Mouse (Mus musculus) ZHBTc4 (cell line): ENCODE measurements around the gene Lbp.
A peak's percentile ranks its signal among the peaks of the same experiment; 100 is the strongest.

Experiments
- DNase-seq: peaks from one replicate; pipeline ENCODE4 v3.0.0-alpha.2; 2011; ENCODE audit warnings: low read depth, low spot score

Gene Lbp

DNA sequence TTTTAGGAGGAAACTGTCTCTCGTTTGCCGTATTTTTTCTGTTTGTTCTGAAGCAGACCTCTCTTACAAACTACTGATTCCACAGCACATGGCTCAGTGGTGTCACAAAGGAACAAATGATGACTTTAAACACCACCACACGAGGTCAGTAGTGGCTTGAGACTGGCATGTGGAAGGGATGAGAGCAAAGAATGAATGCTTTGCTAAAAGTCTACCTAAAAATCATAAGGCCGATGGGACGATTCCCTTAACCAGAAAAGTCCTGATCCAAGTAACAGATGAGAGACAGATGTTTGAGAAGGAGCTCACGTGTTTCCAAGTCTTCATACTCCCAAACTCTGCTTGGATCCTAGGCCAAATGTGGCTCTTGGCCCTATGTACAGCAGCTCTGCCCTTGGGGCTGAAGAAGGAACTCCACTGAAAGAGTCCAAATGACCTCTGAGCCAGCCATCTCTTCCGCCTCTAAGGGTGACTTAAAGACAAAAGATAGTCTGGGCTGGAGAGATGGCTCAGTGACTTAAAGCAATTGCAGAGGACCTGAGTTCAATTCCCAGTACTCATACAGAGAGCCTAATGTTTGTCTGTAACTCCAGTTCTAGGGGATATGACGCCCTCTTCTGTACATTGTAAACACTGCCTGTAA lies 55.5 kb downstream of the Lbp start:
- DNase-seq: peak; percentile 72

- no peak for DNase-seq
These were observed 57.9 kb downstream of the Lbp start for GRCm38 (mm10) chr2:158364175-158364574.

- no peak for DNase-seq
These were observed 59.0 kb downstream of the Lbp start for GRCm38 (mm10) chr2:158365099-158365850.

- no peak for DNase-seq
These were observed 61.4 kb downstream of the Lbp start for GRCm38 (mm10) chr2:158367654-158368053.

- no peak for DNase-seq
These were observed 62.0 kb downstream of the Lbp start for GRCm38 (mm10) chr2:158368313-158368712.

DNA sequence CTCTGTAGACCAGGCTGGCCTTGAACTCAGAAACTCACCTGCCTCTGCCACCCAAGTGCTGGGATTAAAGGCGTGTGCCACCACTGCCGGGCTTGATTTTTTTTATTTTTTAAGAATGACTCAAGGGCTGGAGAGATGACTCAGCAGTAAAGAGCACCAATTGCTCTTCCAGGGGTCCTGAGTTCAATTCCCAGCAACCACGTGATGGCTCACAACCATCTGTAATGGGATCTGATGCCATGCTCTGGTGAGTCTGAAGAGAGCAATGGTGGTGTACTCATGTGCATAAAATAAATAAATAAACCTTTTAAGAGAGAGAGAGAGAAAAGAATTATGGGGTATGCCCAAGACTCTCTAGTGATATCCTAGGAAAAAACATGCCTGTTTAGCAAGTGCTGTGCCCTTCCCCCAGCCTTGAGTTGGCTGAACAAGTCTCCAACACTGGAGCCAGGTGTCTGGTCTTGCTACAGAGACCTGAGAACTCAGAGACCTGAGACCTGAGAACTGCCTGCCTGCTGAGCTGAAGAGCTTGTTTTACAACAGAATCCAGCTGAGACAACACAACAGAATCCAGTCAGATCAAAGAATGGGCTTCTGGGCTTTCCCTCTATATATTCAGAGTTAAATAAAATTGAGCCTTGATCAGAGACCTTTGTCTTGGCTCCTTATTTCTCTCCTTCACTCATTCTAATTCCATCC lies 63.3 kb downstream of the Lbp start:
- no peak for DNase-seq

- peak; percentile 75 for DNase-seq
These were observed 63.9 kb downstream of the Lbp start for GRCm38 (mm10) chr2:158370173-158370550.

DNA sequence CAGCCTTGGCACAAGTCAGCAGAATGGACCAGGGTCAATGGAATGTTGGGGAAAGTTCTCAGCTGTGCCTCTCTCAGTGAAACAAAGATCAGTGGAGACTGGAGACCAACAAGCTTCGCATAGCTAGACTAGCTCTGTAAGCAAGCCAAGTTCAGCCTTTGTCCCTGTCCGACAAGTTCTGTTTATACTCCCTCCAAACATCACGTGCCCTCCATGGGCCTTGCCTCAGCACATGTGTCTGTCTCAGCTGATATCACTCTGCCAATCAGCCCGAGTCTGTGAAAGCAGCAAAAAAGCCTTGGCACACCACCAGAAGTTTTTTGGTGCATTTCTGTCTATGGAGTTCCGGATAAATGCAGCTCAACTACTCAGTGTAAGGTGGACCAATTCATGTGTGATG lies 66.8 kb downstream of the Lbp start:
- no peak for DNase-seq

GRCm38 (mm10) chr2:158373516-158373915 lies 67.2 kb downstream of the Lbp start:
- no peak for DNase-seq

DNA sequence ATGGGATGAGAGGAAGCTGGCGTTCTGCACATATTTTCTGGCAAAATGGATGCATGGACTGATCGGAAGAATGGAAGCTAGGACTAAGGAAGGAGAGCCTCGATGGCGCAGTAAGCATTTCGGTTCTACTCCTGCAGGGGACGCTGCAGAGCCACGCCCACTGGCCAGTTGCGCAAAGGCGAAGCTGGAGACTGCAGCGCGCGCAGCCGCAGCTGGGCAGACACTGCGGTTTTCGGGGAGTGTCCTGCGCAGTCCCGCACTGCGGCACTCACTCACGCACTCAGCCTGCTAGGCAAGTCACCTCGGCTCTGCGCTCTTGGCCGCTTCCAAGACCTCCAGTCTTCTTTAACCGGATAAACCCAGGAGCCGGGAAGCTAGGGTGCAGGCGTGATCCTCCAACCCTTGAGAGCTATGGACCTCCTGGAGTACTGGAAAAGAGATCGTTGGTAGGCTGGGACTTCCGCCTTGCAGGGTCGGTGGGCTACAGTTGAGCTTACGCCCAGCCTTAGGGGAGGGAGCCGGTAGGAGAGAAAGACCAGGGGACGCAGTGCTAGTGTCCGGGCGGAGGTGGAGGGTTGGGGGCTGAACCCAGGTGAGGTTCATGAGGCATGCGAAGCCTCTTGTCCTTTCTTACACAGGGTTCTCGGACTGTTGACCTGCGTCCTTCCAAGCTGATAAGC lies 69.3 kb downstream of the Lbp start, which contains the start of gene Snhg11:
TSS of gene Snhg11 (plus strand) at position 196 of the 680 bp plus-strand sequence.
- DNase-seq: peak; percentile 76

DNA sequence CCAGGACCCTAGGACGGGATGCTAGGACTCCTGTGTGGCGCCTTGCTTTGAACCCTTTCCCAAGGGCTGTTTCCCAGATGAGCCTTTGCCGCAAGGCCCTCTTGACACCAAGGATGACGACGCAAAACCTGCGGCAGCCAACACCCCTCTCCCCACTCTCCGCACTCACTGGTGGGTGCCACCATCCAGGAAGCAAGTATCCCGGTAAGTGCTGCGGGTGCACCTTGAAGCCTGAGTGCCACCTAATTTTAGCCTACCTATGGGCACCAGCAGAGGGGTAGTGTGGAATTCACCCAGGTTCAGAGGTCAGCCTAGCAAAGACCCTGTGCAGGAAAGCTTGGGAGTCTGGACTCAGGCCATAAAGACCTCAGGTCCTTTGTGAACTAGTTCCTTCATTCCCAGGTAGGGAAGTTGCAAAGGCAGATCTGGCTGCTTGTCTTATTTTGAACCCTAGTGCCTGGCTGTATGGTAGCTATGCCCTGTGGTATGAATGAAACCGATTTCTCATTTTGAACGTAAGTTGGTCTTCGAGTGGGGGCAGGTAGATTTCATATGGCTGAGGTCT lies 69.9 kb downstream of the Lbp start:
- peak; percentile 46 for DNase-seq

- DNase-seq: peak; percentile 60
These were observed 70.5 kb downstream of the Lbp start for GRCm38 (mm10) chr2:158376798-158377197.

GRCm38 (mm10) chr2:158377811-158378210 lies 71.5 kb downstream of the Lbp start:
- DNase-seq: no peak

DNA sequence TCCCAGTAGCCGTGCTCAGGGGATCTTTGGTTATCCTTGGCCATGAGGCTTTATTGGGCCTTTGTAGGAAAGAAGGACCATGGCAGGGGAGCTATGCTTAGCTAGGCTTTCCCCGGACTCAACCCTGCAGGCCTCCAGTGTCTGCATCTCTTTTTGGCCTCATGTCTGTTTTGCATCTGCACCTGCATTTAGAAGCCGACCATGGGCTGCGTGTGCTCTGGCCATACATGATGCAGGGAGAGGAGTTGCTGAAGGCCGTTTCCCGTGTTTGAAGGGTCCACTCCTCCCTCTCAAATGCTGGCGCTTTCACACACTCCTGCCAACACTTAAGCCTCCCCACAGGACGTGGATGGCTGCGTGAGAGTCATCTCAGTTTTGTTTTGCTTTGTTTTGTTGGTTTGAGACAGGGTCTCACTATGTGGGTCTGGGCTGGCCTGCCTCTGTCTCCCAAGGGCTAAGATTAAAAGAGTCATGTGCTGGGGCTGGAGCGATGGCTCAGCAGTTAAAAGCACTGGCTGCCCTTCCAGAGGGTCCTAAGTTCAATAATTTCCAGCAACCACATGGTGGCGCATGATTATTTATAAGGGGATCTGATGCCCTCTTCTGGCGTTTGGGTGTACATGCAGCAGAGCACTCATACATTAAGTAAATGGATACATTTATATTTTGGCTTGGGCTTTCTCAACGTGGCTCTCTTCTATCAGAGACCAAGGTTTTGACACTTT lies 73.2 kb downstream of the Lbp start:
- peak; percentile 92 for DNase-seq
